Mouse (Mus musculus) midbrain, embryonic 11.5 days (tissue): Measurements from ENCODE around the gene Cx3cr1. TPM values are rescaled to one million over a fixed set of nuclear protein-coding genes. Genes with fewer than 3 reads are reported as not detected.

Source experiments
- ATAC-seq: fragments of 200-750 bp; cut with Nextera tagmentation; 2 replicates; pipeline ENCODE4 v1.8.0; 2017; ENCODE audit warnings: moderate TSS enrichment, moderate library complexity; ENCODE audit not compliant: low FRiP score
- DNase-seq: peaks from one replicate; pipeline ENCODE4 v3.0.0; 2015; ENCODE audit warnings: low spot score; ENCODE audit errors: missing footprints
- H3K27ac ChIP-seq: fragments of 300-500 bp; sonication (generic); 2 replicates; pipeline ENCODE4 v1.5.1; 2014; ENCODE audit warnings: low read depth, low read length
- H3K27me3 ChIP-seq: fragments of 300-500 bp; sonication (generic); 2 replicates; pipeline ENCODE4 v1.6.1; 2014; ENCODE audit warnings: mild to moderate bottlenecking, low read length, moderate library complexity, mixed read lengths; ENCODE audit not compliant: control insufficient read depth, insufficient read depth
- H3K36me3 ChIP-seq: fragments of 300-500 bp; sonication (generic); 2 replicates; pipeline ENCODE4 v1.6.1; 2014; ENCODE audit warnings: mild to moderate bottlenecking, low read length, moderate library complexity, mixed read lengths; ENCODE audit not compliant: control insufficient read depth, insufficient read depth
- H3K4me1 ChIP-seq: fragments of 300-500 bp; sonication (generic); 2 replicates; pipeline ENCODE4 v1.6.1; 2014; ENCODE audit warnings: low read length; ENCODE audit not compliant: control insufficient read depth, insufficient read depth
- H3K4me2 ChIP-seq: fragments of 300-500 bp; sonication (generic); 2 replicates; pipeline ENCODE4 v1.6.1; 2014; ENCODE audit warnings: mild to moderate bottlenecking, moderate library complexity
- H3K4me3 ChIP-seq: fragments of 300-500 bp; sonication (generic); 2 replicates; pipeline ENCODE4 v1.5.1; 2014; ENCODE audit warnings: low read depth, low read length
- H3K9ac ChIP-seq: fragments of 300-500 bp; sonication (generic); 2 replicates; pipeline ENCODE4 v1.6.1; 2014; ENCODE audit warnings: low read length
- H3K9me3 ChIP-seq: fragments of 300-500 bp; sonication (generic); 2 replicates; pipeline ENCODE4 v1.6.1; 2016; ENCODE audit warnings: low read length; ENCODE audit not compliant: control insufficient read depth
- WGBS: fragments of 180-500 bp; shearing (Covaris S2); extraction: QIAGEN DNeasy Blood & Tissue Kit; methylation state at CpG from one replicate; pipeline ENCODE4 v1.1.7; 2014; 5-methylcytosine and 5-hydroxymethylcytosine counted together
- polyA plus RNA-seq: library from polyadenylated mRNA; unstranded; fragments of >200 nt; fragmentation: Nextera tagmentation; extraction: Ambion mirVana; gene quantifications from 2 replicates; pipeline ENCODE4 v1.2.1, GENCODE M21; 2014

Cx3cr1 gene
- polyA plus RNA-seq, 1 experiment from 2014 or later = 2.9 TPM

GRCm38 (mm10) chr9:119925729-119926128 lies 143.9 kb downstream of the Cx3cr1 start:
- Histone ChIP-seq H3K4me1 (no peaks in the 10 kb centered on the region), H3K4me3 (no peak overlapping the region), H3K27ac (no peak overlapping the region), H3K9ac (no peak overlapping the region), H3K27me3 (no peaks in the 10 kb centered on the region), H3K9me3 (no peaks in the 10 kb centered on the region), H3K4me2 (no peak overlapping the region), H3K36me3 (peaks cover 36% of the 10 kb centered on the region)
- 84% methylated on average over 8 of the region's 8 CpGs for WGBS
- no peak for ATAC-seq
- no peak for DNase-seq

- WGBS = 93% methylated on average over 16 of the region's 16 CpGs
- peaks cover 32% of the 10 kb centered on the region for H3K36me3 ChIP-seq
These were observed 144.5 kb downstream of the Cx3cr1 start for GRCm38 (mm10) chr9:119925120-119925657.

GRCm38 (mm10) chr9:119923462-119923861 lies 146.2 kb downstream of the Cx3cr1 start:
- H3K27me3 ChIP-seq = no peaks in the 10 kb centered on the region
- peaks cover 38% of the 10 kb centered on the region for H3K36me3 ChIP-seq
- no peaks in the 10 kb centered on the region for H3K9me3 ChIP-seq
- H3K4me2 ChIP-seq = no peak overlapping the region
- no peaks in the 10 kb centered on the region for H3K4me1 ChIP-seq
- ATAC-seq (no peak), DNase-seq (no peak)
- no peak overlapping the region for H3K4me3 ChIP-seq
- H3K27ac ChIP-seq = no peak overlapping the region
- no peak overlapping the region for H3K9ac ChIP-seq
- 96% methylated on average over 4 of the region's 4 CpGs for WGBS

More at GRCm38 (mm10) chr9:119925120-119925657, 144.5 kb downstream of the Cx3cr1 start:
- H3K27ac ChIP-seq = no peak overlapping the region
- H3K4me2 ChIP-seq = no peak overlapping the region
- H3K9me3 ChIP-seq = no peaks in the 10 kb centered on the region
- no peak for ATAC-seq
- no peaks in the 10 kb centered on the region for H3K27me3 ChIP-seq
- no peak overlapping the region for H3K4me3 ChIP-seq
- no peak for DNase-seq
- no peak overlapping the region for H3K9ac ChIP-seq
- no peaks in the 10 kb centered on the region for H3K4me1 ChIP-seq

- H3K27me3 ChIP-seq = no peaks in the 10 kb centered on the region
- no peak for DNase-seq
- no peak overlapping the region for H3K4me3 ChIP-seq
- no peak overlapping the region for H3K9ac ChIP-seq
- no peak for ATAC-seq
- H3K4me2 ChIP-seq = no peak overlapping the region
- no peak overlapping the region for H3K27ac ChIP-seq
- 95% methylated on average over 1 of the region's 1 CpGs for WGBS
- H3K4me1 ChIP-seq = no peaks in the 10 kb centered on the region
- peaks cover 33% of the 10 kb centered on the region for H3K36me3 ChIP-seq
- no peaks in the 10 kb centered on the region for H3K9me3 ChIP-seq
These were observed 149.8 kb downstream of the Cx3cr1 start for GRCm38 (mm10) chr9:119919858-119920257.

GRCm38 (mm10) chr9:119913087-119913838 lies 156.4 kb downstream of the Cx3cr1 start:
- Histone ChIP-seq H3K9ac (no peak overlapping the region), H3K4me2 (no peak overlapping the region), H3K9me3 (no peaks in the 10 kb centered on the region), H3K27me3 (no peaks in the 10 kb centered on the region), H3K27ac (no peak overlapping the region), H3K36me3 (peaks cover 28% of the 10 kb centered on the region), H3K4me1 (no peaks in the 10 kb centered on the region), H3K4me3 (no peak overlapping the region)
- DNase-seq (no peak), ATAC-seq (no peak)
- 74% methylated on average over 13 of the region's 13 CpGs for WGBS

GRCm38 (mm10) chr9:119909931-119910330 lies 159.7 kb downstream of the Cx3cr1 start:
- Histone ChIP-seq H3K9me3 (no peaks in the 10 kb centered on the region), H3K9ac (no peak overlapping the region), H3K36me3 (peaks cover 18% of the 10 kb centered on the region; the same call in 1 of the 2 replicates), H3K4me2 (no peak overlapping the region), H3K4me1 (no peaks in the 10 kb centered on the region), H3K27me3 (no peaks in the 10 kb centered on the region), H3K27ac (no peak overlapping the region), H3K4me3 (no peak overlapping the region)
- DNase-seq (no peak), ATAC-seq (no peak)
- 97% methylated on average over 3 of the region's 3 CpGs for WGBS

GRCm38 (mm10) chr9:119908708-119909107 lies 161.0 kb downstream of the Cx3cr1 start:
- no peaks in the 10 kb centered on the region for H3K9me3 ChIP-seq
- no peak overlapping the region for H3K4me2 ChIP-seq
- DNase-seq = no peak
- no peaks in the 10 kb centered on the region for H3K4me1 ChIP-seq
- H3K9ac ChIP-seq = no peak overlapping the region
- no peaks in the 10 kb centered on the region for H3K27me3 ChIP-seq
- H3K27ac ChIP-seq = no peak overlapping the region
- ATAC-seq = no peak
- WGBS = 96% methylated on average over 3 of the region's 3 CpGs
- no peak overlapping the region for H3K4me3 ChIP-seq
- H3K36me3 ChIP-seq = peaks cover 18% of the 10 kb centered on the region; the same call in 1 of the 2 replicates

GRCm38 (mm10) chr9:119902410-119903151 lies 167.1 kb downstream of the Cx3cr1 start:
- H3K9me3 ChIP-seq = no peaks in the 10 kb centered on the region
- H3K27ac ChIP-seq = no peak overlapping the region
- no peaks in the 10 kb centered on the region; the same call in 1 of the 2 replicates for H3K36me3 ChIP-seq
- ATAC-seq (no peak), DNase-seq (no peak)
- 87% methylated on average over 12 of the region's 12 CpGs for WGBS
- no peak overlapping the region for H3K4me2 ChIP-seq
- H3K4me1 ChIP-seq = no peaks in the 10 kb centered on the region
- H3K9ac ChIP-seq = no peak overlapping the region
- no peaks in the 10 kb centered on the region for H3K27me3 ChIP-seq
- no peak overlapping the region for H3K4me3 ChIP-seq

GRCm38 (mm10) chr9:119899446-119899845 lies 170.2 kb downstream of the Cx3cr1 start:
- Histone ChIP-seq H3K4me1 (peaks cover 7% of the 10 kb centered on the region), H3K27ac (no peak overlapping the region), H3K9me3 (no peaks in the 10 kb centered on the region), H3K4me2 (no peak overlapping the region), H3K27me3 (no peaks in the 10 kb centered on the region), H3K9ac (no peak overlapping the region), H3K4me3 (no peak overlapping the region), H3K36me3 (no peaks in the 10 kb centered on the region; the same call in 1 of the 2 replicates)
- ATAC-seq (no peak), DNase-seq (no peak)
- 94% methylated on average over 2 of the region's 2 CpGs for WGBS
